Mouse (Mus musculus): Measurements from ENCODE around the gene Slc23a4. TPM values are rescaled to one million over a fixed set of nuclear protein-coding genes. Genes with fewer than 3 reads are reported as not detected.

Slc23a4 gene
- polyA plus RNA-seq, 1 experiment from 2014 or later = 0.61 TPM

GRCm38 (mm10) chr6:34951956-34952667 lies 36.1 kb downstream of the Slc23a4 start:
- Histone ChIP-seq H3K4me3 (no peak overlapping the region), H3K4me1 (peaks cover 15% of the 10 kb centered on the region; the same call in 1 of the 2 replicates), H3K27ac (no peak overlapping the region), H3K36me3 (no peaks in the 10 kb centered on the region), H3K4me2 (replicated peaks) (no peak overlapping the region), H3K9me3 (replicated peaks) (no peaks in the 10 kb centered on the region), H3K27me3 (peaks cover 3% of the 10 kb centered on the region; the same call in 1 of the 2 replicates), H3K9ac (no peak overlapping the region)
- WGBS = 78% methylated on average over 7 of the region's 7 CpGs
- no peak for ATAC-seq (ENCODE audit: low FRiP score)

GRCm38 (mm10) chr6:34951518-34951917 lies 36.7 kb downstream of the Slc23a4 start:
- Histone ChIP-seq H3K9me3 (replicated peaks) (no peaks in the 10 kb centered on the region), H3K36me3 (no peaks in the 10 kb centered on the region), H3K4me3 (no peak overlapping the region), H3K4me1 (peaks cover 15% of the 10 kb centered on the region; the same call in 1 of the 2 replicates), H3K27ac (no peak overlapping the region), H3K4me2 (replicated peaks) (no peak overlapping the region), H3K27me3 (peaks cover 3% of the 10 kb centered on the region; the same call in 1 of the 2 replicates), H3K9ac (no peak overlapping the region)
- no peak for ATAC-seq (ENCODE audit: low FRiP score)
- 89% methylated on average over 7 of the region's 7 CpGs for WGBS

GRCm38 (mm10) chr6:34948461-34948860 lies 39.7 kb downstream of the Slc23a4 start:
- no peak overlapping the region for H3K9ac ChIP-seq
- peak overlapping the region; percentile 42 for H3K4me2 ChIP-seq (replicated peaks)
- H3K4me1 ChIP-seq = 0 out of 2 replicates have a peak, but pooled peaks cover 2% of the 10 kb centered on the region
- peak overlapping the region; percentile 18; the same call in 1 of the 2 replicates for H3K4me3 ChIP-seq
- peaks cover 3% of the 10 kb centered on the region; the same call in 1 of the 2 replicates for H3K27me3 ChIP-seq
- no peaks in the 10 kb centered on the region for H3K36me3 ChIP-seq
- no peak for ATAC-seq (ENCODE audit: low FRiP score)
- no peaks in the 10 kb centered on the region for H3K9me3 ChIP-seq (replicated peaks)
- 23% methylated on average over 11 of the region's 11 CpGs for WGBS
- no peak overlapping the region for H3K27ac ChIP-seq

GRCm38 (mm10) chr6:34946486-34947079 lies 41.6 kb downstream of the Slc23a4 start:
- WGBS = 87% methylated on average over 1 of the region's 1 CpGs

GRCm38 (mm10) chr6:34943499-34943898 lies 44.7 kb downstream of the Slc23a4 start:
- peaks cover 3% of the 10 kb centered on the region; the same call in 1 of the 2 replicates for H3K27me3 ChIP-seq
- no peak overlapping the region for H3K4me3 ChIP-seq
- no peaks in the 10 kb centered on the region for H3K9me3 ChIP-seq (replicated peaks)
- no peak overlapping the region for H3K9ac ChIP-seq
- H3K4me1 ChIP-seq = 0 out of 2 replicates have a peak, but pooled peaks cover under 1% of the 10 kb centered on the region
- no peak overlapping the region for H3K27ac ChIP-seq
- no peak for ATAC-seq (ENCODE audit: low FRiP score)
- WGBS = 81% methylated on average over 5 of the region's 5 CpGs
- no peaks in the 10 kb centered on the region for H3K36me3 ChIP-seq
- H3K4me2 ChIP-seq (replicated peaks) = no peak overlapping the region

More at GRCm38 (mm10) chr6:34946486-34947079, 41.6 kb downstream of the Slc23a4 start:
- H3K4me1 ChIP-seq = 0 out of 2 replicates have a peak, but pooled peaks cover 2% of the 10 kb centered on the region
- no peak overlapping the region for H3K9ac ChIP-seq
- no peak for ATAC-seq (ENCODE audit: low FRiP score)
- H3K4me2 ChIP-seq (replicated peaks) = no peak overlapping the region
- no peaks in the 10 kb centered on the region for H3K36me3 ChIP-seq
- peaks cover 3% of the 10 kb centered on the region; the same call in 1 of the 2 replicates for H3K27me3 ChIP-seq
- H3K4me3 ChIP-seq = no peak overlapping the region
- no peak overlapping the region for H3K27ac ChIP-seq
- H3K9me3 ChIP-seq (replicated peaks) = no peaks in the 10 kb centered on the region

- Histone ChIP-seq H3K4me2 (replicated peaks) (no peak overlapping the region), H3K27me3 (no peaks in the 10 kb centered on the region), H3K9ac (no peak overlapping the region), H3K27ac (no peak overlapping the region), H3K36me3 (no peaks in the 10 kb centered on the region), H3K4me3 (no peak overlapping the region), H3K9me3 (replicated peaks) (no peaks in the 10 kb centered on the region), H3K4me1 (no peaks in the 10 kb centered on the region)
- 87% methylated on average over 9 of the region's 9 CpGs for WGBS
- ATAC-seq (ENCODE audit: low FRiP score) = no peak
Observed at GRCm38 (mm10) chr6:34942446-34942845, 45.8 kb downstream of the Slc23a4 start.

- Histone ChIP-seq H3K4me3 (no peak overlapping the region), H3K4me1 (no peaks in the 10 kb centered on the region), H3K36me3 (no peaks in the 10 kb centered on the region), H3K4me2 (replicated peaks) (no peak overlapping the region), H3K9ac (no peak overlapping the region), H3K27ac (no peak overlapping the region), H3K27me3 (no peaks in the 10 kb centered on the region), H3K9me3 (replicated peaks) (no peaks in the 10 kb centered on the region)
- 61% methylated on average over 2 of the region's 2 CpGs for WGBS
- no peak for ATAC-seq (ENCODE audit: low FRiP score)
Observed at GRCm38 (mm10) chr6:34941496-34941895, 46.7 kb downstream of the Slc23a4 start.

GRCm38 (mm10) chr6:34939451-34939850 lies 48.8 kb downstream of the Slc23a4 start:
- Histone ChIP-seq H3K9ac (no peak overlapping the region), H3K9me3 (replicated peaks) (no peaks in the 10 kb centered on the region), H3K27me3 (no peaks in the 10 kb centered on the region), H3K36me3 (no peaks in the 10 kb centered on the region), H3K4me1 (no peaks in the 10 kb centered on the region), H3K27ac (no peak overlapping the region), H3K4me3 (no peak overlapping the region), H3K4me2 (replicated peaks) (no peak overlapping the region)
- no peak for ATAC-seq (ENCODE audit: low FRiP score)
- WGBS = 89% methylated on average over 8 of the region's 8 CpGs

- H3K27ac ChIP-seq = no peak overlapping the region
- H3K9me3 ChIP-seq (replicated peaks) = no peaks in the 10 kb centered on the region
- H3K27me3 ChIP-seq = no peaks in the 10 kb centered on the region
- 61% methylated on average over 4 of the region's 4 CpGs for WGBS
- no peak overlapping the region for H3K4me2 ChIP-seq (replicated peaks)
- ATAC-seq (ENCODE audit: low FRiP score) = no peak
- H3K9ac ChIP-seq = no peak overlapping the region
- H3K36me3 ChIP-seq = no peaks in the 10 kb centered on the region
- no peak overlapping the region for H3K4me3 ChIP-seq
- no peaks in the 10 kb centered on the region for H3K4me1 ChIP-seq
Observed at GRCm38 (mm10) chr6:34938929-34939325, 49.3 kb downstream of the Slc23a4 start.

GRCm38 (mm10) chr6:34938280-34938928 lies 49.8 kb downstream of the Slc23a4 start:
- H3K9me3 ChIP-seq (replicated peaks) = no peaks in the 10 kb centered on the region
- H3K4me3 ChIP-seq = no peak overlapping the region
- H3K4me2 ChIP-seq (replicated peaks) = no peak overlapping the region
- ATAC-seq (ENCODE audit: low FRiP score) = no peak
- no peak overlapping the region for H3K9ac ChIP-seq
- no peaks in the 10 kb centered on the region for H3K36me3 ChIP-seq
- H3K4me1 ChIP-seq = no peaks in the 10 kb centered on the region
- WGBS = 65% methylated on average over 7 of the region's 7 CpGs
- no peaks in the 10 kb centered on the region for H3K27me3 ChIP-seq
- H3K27ac ChIP-seq = no peak overlapping the region

GRCm38 (mm10) chr6:34936743-34937142 lies 51.5 kb downstream of the Slc23a4 start:
- H3K4me3 ChIP-seq = no peak overlapping the region
- H3K36me3 ChIP-seq = no peaks in the 10 kb centered on the region
- H3K4me1 ChIP-seq = no peaks in the 10 kb centered on the region
- no peak overlapping the region for H3K4me2 ChIP-seq (replicated peaks)
- H3K27ac ChIP-seq = no peak overlapping the region
- no peaks in the 10 kb centered on the region for H3K9me3 ChIP-seq (replicated peaks)
- no peaks in the 10 kb centered on the region for H3K27me3 ChIP-seq
- WGBS = 63% methylated on average over 5 of the region's 5 CpGs
- H3K9ac ChIP-seq = no peak overlapping the region
- no peak for ATAC-seq (ENCODE audit: low FRiP score)

GRCm38 (mm10) chr6:34932633-34933032 lies 55.6 kb downstream of the Slc23a4 start:
- H3K4me3 ChIP-seq = no peak overlapping the region
- H3K27ac ChIP-seq = no peak overlapping the region
- H3K9me3 ChIP-seq (replicated peaks) = no peaks in the 10 kb centered on the region
- H3K36me3 ChIP-seq = no peaks in the 10 kb centered on the region
- no peak overlapping the region for H3K9ac ChIP-seq
- H3K4me1 ChIP-seq = no peaks in the 10 kb centered on the region
- H3K27me3 ChIP-seq = no peaks in the 10 kb centered on the region
- no peak overlapping the region for H3K4me2 ChIP-seq (replicated peaks)
- no peak for ATAC-seq (ENCODE audit: low FRiP score)
- 85% methylated on average over 1 of the region's 1 CpGs for WGBS

All from hindbrain, embryonic 12.5 days (tissue).